Mouse (Mus musculus) neural tube, embryonic 12.5 days (tissue): ENCODE results near the gene Tmem140. TPM values are rescaled to one million over a fixed set of nuclear protein-coding genes. Genes with fewer than 3 reads are reported as not detected.

ENCODE experiments used
- ATAC-seq: fragments of 200-750 bp; cut with Nextera tagmentation; 2 replicates; pipeline ENCODE4 v1.8.0; 2017; ENCODE audit warnings: low read depth, mild to moderate bottlenecking, moderate TSS enrichment, moderate library complexity; ENCODE audit not compliant: low FRiP score
- H3K27ac ChIP-seq: fragments of 300-500 bp; sonication (generic); 2 replicates; pipeline ENCODE4 v1.5.1; 2016
- H3K27me3 ChIP-seq: fragments of 300-500 bp; sonication (generic); replicated peaks from 2 replicates; pipeline ENCODE4 v1.6.1; 2016; ENCODE audit warnings: mild to moderate bottlenecking
- H3K36me3 ChIP-seq: fragments of 300-500 bp; sonication (generic); 2 replicates; pipeline ENCODE4 v1.6.1; 2016; ENCODE audit warnings: mild to moderate bottlenecking
- H3K4me1 ChIP-seq: fragments of 300-500 bp; sonication (generic); 2 replicates; pipeline ENCODE4 v1.6.1; 2016
- H3K4me2 ChIP-seq: fragments of 300-500 bp; sonication (generic); replicated peaks from 2 replicates; pipeline ENCODE4 v1.6.1; 2016; ENCODE audit warnings: mild to moderate bottlenecking
- H3K4me3 ChIP-seq: fragments of 300-500 bp; sonication (generic); 2 replicates; pipeline ENCODE4 v1.5.1; 2016
- H3K9ac ChIP-seq: fragments of 300-500 bp; sonication (generic); 2 replicates; pipeline ENCODE4 v1.6.1; 2016; ENCODE audit warnings: mild to moderate bottlenecking
- H3K9me3 ChIP-seq: fragments of 300-500 bp; sonication (generic); 2 replicates; pipeline ENCODE4 v1.6.1; 2016; ENCODE audit warnings: mild to moderate bottlenecking
- WGBS: fragments of 180-500 bp; shearing (Covaris S2); methylation state at CpG from one replicate; pipeline ENCODE4 v1.1.7; 2016; 5-methylcytosine and 5-hydroxymethylcytosine counted together
- polyA plus RNA-seq: library from polyadenylated mRNA; unstranded; fragments of >200 nt; fragmentation: Nextera tagmentation; extraction: Ambion mirVana; gene quantifications from 2 replicates; pipeline ENCODE4 v1.2.1, GENCODE M21; 2016

Tmem140 gene
- polyA plus RNA-seq, 1 experiment from 2014 or later, result 1.3 TPM

DNA sequence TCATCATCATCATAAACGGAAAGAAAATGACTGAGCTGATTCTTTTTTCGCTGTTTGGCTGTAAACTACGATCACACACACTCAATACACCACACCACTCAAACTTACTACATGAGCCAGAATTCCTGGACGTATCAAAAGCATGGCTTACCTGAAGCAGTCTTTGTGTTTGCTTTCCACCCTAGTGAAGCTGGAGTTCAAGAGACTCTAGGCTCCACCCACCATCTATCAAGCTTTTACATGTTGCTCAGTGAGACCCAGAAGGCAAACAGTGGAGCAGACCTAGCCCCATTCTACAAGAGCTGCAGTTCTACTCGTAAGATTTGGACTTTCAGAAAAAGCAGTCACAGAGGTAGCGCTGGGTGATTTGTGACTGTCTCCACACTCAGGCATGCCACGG, 39.6 kb downstream of the Tmem140 start:
- Histone ChIP-seq H3K4me1 (no peaks in the 10 kb centered on the region), H3K27ac (no peak overlapping the region), H3K9me3 (no peaks in the 10 kb centered on the region), H3K4me2 (no peak overlapping the region), H3K27me3 (no peaks in the 10 kb centered on the region), H3K36me3 (peaks cover 64% of the 10 kb centered on the region), H3K9ac (no peak overlapping the region), H3K4me3 (no peak overlapping the region)
- WGBS, result 89% methylated on average over 7 of the region's 7 CpGs
- no peak for ATAC-seq

DNA sequence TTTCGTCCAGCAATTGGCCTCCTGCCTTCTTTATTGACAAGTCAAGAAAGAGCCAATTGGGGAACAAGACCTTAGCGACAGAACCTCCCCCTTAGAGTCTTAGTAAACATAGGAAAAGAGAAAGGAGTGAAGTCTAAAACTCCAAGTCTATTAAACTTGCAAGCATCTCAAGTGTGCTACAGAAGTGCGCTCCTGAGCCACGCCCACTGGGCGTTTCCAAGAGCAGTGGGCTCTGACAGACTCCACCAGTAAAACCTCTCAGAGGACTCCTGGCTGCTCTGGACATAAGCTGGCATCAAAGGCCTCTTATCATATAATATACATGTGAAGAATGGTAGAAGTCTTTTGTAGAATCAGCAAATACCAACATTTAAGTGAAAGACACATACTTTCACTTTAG, 40.5 kb downstream of the Tmem140 start:
- peaks cover 62% of the 10 kb centered on the region for H3K36me3 ChIP-seq

DNA sequence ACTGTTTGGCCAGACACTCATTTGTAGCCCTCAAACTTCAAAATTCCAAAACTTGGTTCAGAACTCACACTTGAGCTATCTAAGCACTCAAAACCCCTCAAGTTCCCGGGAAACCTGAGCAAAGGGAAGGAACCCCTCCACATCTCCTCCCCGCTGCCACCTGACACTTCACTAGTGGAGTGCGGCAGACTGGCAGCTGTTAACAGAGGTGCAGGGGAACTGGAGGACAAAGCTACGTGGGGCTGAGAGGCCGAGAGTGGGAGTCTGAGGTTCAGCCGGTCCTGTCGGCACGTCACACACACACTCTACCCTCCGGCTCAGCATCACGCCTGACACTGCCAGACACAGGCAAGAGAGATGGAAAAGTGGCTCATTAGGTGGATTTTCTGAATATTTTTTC, 40.9 kb downstream of the Tmem140 start:
- Histone ChIP-seq H3K27me3 (no peaks in the 10 kb centered on the region), H3K27ac (no peak overlapping the region), H3K9me3 (no peaks in the 10 kb centered on the region), H3K4me2 (no peak overlapping the region), H3K4me3 (no peak overlapping the region), H3K9ac (no peak overlapping the region), H3K36me3 (peaks cover 62% of the 10 kb centered on the region), H3K4me1 (no peaks in the 10 kb centered on the region; the same call in 1 of the 2 replicates)
- WGBS, result 92% methylated on average over 10 of the region's 10 CpGs
- ATAC-seq, result no peak

More for the DNA sequence above, 40.5 kb downstream of the Tmem140 start:
- H3K4me2 ChIP-seq, result no peak overlapping the region
- WGBS, result 84% methylated on average over 5 of the region's 5 CpGs
- ATAC-seq, result no peak
- H3K9me3 ChIP-seq, result no peaks in the 10 kb centered on the region
- no peak overlapping the region for H3K9ac ChIP-seq
- H3K27me3 ChIP-seq, result no peaks in the 10 kb centered on the region
- no peak overlapping the region for H3K4me3 ChIP-seq
- H3K4me1 ChIP-seq, result no peaks in the 10 kb centered on the region
- no peak overlapping the region for H3K27ac ChIP-seq

DNA sequence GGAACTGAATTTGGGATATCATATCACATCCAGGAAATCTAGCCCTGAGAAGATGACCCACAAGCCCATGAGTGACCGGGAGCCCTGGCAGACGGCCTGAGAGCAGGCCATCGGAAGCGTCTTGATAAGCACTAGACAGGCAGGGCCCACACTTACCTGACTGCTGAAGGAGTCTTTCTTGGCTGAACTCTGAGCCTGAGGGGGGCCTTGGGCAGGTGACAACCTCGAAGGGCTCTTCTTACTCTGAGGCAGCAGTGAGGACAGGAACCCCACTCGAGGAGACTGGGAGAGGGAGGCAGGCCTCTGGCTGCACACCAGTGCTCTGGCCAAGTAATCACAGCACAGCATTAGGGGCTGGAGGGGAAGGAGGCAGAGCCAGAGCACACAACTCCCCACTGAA, 41.4 kb downstream of the Tmem140 start:
- Histone ChIP-seq H3K4me1 (peaks cover 1% of the 10 kb centered on the region; the same call in 1 of the 2 replicates), H3K9ac (no peak overlapping the region), H3K4me3 (no peak overlapping the region), H3K27ac (no peak overlapping the region), H3K9me3 (no peaks in the 10 kb centered on the region), H3K4me2 (no peak overlapping the region), H3K27me3 (no peaks in the 10 kb centered on the region), H3K36me3 (peaks cover 57% of the 10 kb centered on the region)
- no peak for ATAC-seq
- WGBS, result 92% methylated on average over 6 of the region's 6 CpGs

DNA sequence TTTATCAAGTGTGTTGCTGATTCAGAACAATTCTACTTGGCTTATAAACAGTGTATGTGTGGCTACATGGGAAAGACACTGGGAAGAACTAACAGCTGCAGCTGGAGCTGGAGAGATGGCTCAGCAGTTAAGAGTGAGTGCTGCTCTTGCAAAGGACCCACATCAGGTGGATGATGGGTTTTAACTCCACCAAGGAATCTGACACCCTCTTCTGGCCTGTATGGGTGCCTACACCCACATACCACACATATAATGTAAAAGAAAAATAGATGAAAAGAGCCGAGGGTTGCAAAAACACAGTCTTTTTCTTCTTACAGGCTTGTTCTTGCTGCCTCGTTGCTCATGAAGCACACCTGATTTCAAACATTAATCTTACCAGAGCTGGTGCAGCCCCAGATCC, 43.2 kb downstream of the Tmem140 start:
- no peak for ATAC-seq
- H3K4me2 ChIP-seq, result no peak overlapping the region
- WGBS, result 90% methylated on average over 2 of the region's 2 CpGs
- no peaks in the 10 kb centered on the region for H3K9me3 ChIP-seq
- H3K36me3 ChIP-seq, result peaks cover 51% of the 10 kb centered on the region
- H3K27ac ChIP-seq, result no peak overlapping the region
- H3K9ac ChIP-seq, result no peak overlapping the region
- no peak overlapping the region for H3K4me3 ChIP-seq
- H3K4me1 ChIP-seq, result peaks cover 9% of the 10 kb centered on the region
- no peaks in the 10 kb centered on the region for H3K27me3 ChIP-seq

DNA sequence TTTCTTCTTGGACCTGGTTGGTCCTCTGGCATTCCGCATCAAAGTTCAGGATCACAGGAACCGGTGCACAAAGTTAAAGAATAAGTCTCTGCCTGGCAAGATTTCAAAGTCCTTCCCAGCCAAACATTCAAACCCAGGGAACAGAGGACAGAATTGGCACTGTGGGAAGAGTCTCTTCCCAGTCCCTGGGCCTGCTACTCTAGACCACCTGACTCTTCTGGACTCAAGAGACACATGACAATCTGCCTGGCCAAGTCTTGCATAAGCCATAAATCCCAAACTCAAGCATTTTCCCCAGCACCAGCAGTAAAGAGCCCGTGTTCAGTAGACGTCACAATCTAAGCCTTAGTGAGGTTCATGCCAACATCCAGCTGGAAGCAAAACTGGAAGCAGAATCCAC, 43.7 kb downstream of the Tmem140 start:
- H3K9ac ChIP-seq, result no peak overlapping the region
- no peak overlapping the region for H3K4me3 ChIP-seq
- WGBS, result 94% methylated on average over 4 of the region's 4 CpGs
- H3K27me3 ChIP-seq, result no peaks in the 10 kb centered on the region
- H3K4me2 ChIP-seq, result no peak overlapping the region
- peaks cover 48% of the 10 kb centered on the region for H3K36me3 ChIP-seq
- peaks cover 9% of the 10 kb centered on the region for H3K4me1 ChIP-seq
- H3K27ac ChIP-seq, result no peak overlapping the region
- ATAC-seq, result no peak
- H3K9me3 ChIP-seq, result no peaks in the 10 kb centered on the region

DNA sequence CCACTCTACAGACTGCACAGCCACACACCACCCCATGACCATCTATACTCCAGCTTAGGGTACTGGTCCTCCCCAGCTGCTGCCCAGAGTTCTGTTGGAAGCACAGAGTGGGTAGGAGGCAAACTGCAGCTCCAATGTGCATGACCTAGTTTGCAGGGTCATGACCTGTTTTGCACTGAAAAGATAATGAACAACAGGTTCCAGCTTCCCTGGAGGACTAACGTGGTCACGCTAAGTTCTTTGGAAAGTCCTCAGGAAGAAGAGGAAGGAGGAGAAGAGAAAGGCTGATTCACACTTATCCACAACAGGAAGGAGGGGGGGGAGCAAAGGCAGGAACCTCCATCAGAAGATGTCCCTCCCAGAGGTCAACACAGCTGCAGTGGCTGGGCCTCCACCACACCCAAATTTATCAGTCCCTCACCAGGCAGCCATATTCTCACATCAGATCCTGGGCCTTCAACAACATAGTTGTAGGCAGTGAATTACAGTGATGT, 44.2 kb downstream of the Tmem140 start:
- ATAC-seq, result no peak
- 70% methylated on average over 2 of the region's 2 CpGs for WGBS

DNA sequence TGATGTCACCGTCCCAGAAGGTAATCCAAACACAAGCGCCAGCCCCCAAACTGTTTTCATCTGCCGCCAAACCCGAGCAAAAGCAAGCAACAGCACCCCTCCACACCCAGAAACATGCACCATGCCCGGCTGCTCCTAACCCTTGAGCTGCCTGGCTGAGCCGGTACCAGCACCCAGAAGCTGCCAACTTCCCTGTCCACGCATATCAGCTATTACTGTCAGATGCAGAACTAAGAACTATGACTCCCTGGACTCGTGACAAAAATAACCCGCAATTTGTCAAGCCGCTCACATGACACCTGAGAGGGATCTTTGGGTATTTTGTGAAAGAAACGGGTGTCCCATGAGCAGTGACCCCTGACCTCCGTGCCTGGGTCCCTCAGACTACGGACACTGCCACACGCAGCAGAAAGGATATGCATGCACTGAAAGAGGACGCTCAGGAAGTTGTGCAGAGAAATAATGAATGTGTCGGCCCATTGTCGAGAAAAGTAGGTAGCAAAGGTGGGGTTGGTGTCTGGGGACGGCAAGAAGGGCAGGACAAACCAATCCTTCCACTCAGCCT, 44.8 kb downstream of the Tmem140 start:
- Histone ChIP-seq H3K4me1 (peaks cover 9% of the 10 kb centered on the region), H3K36me3 (peaks cover 46% of the 10 kb centered on the region), H3K27me3 (no peaks in the 10 kb centered on the region), H3K9me3 (no peaks in the 10 kb centered on the region), H3K4me3 (no peak overlapping the region), H3K9ac (no peak overlapping the region), H3K4me2 (no peak overlapping the region), H3K27ac (no peak overlapping the region)
- ATAC-seq, result no peak
- WGBS, result 89% methylated on average over 18 of the region's 18 CpGs

More for the DNA sequence above, 44.2 kb downstream of the Tmem140 start:
- Histone ChIP-seq H3K9ac (no peak overlapping the region), H3K27me3 (no peaks in the 10 kb centered on the region), H3K4me3 (no peak overlapping the region), H3K4me1 (peaks cover 9% of the 10 kb centered on the region), H3K27ac (no peak overlapping the region), H3K36me3 (peaks cover 48% of the 10 kb centered on the region), H3K4me2 (no peak overlapping the region), H3K9me3 (no peaks in the 10 kb centered on the region)

DNA sequence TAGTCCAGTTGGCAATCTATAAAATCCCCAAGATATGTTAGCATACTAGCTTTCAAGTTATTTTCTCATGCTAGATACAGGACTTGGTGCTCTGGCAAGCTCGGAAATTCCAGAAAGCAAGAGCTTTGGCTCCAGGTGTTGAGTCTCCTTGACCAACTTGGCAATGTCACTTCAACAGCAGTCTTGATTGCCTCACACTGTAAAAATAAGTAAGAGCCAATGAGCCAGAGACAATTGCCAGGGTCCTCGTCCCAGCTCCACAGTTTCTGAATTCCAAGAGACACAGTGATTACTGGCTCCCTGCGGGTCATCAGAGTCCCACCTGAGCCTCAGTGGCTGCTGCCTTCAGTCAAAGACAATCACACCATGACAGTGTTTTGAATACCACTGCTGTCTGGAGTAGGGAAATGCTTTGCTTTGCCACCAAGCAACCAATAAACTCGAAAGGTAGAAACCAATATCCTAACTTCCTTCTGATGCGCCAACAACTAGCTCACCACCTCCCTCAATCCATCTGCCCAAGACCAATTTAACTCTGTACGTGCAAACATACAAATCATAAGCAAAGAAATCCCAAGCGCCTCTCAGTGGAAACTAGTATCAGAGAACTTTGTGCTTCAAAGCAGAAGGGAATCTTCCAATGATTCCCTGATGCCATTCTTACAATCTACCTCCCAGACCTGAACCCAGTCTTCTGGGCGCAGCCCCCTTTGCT, 46.8 kb downstream of the Tmem140 start:
- Histone ChIP-seq H3K4me2 (peak overlapping the region; percentile 77), H3K4me1 (peaks cover 9% of the 10 kb centered on the region), H3K36me3 (peaks cover 30% of the 10 kb centered on the region), H3K9ac (peak overlapping the region; percentile 69), H3K9me3 (no peaks in the 10 kb centered on the region), H3K27me3 (no peaks in the 10 kb centered on the region), H3K4me3 (peak overlapping the region; percentile 76), H3K27ac (no peak overlapping the region)
- WGBS, result 50% methylated on average over 8 of the region's 8 CpGs
- no peak for ATAC-seq

DNA sequence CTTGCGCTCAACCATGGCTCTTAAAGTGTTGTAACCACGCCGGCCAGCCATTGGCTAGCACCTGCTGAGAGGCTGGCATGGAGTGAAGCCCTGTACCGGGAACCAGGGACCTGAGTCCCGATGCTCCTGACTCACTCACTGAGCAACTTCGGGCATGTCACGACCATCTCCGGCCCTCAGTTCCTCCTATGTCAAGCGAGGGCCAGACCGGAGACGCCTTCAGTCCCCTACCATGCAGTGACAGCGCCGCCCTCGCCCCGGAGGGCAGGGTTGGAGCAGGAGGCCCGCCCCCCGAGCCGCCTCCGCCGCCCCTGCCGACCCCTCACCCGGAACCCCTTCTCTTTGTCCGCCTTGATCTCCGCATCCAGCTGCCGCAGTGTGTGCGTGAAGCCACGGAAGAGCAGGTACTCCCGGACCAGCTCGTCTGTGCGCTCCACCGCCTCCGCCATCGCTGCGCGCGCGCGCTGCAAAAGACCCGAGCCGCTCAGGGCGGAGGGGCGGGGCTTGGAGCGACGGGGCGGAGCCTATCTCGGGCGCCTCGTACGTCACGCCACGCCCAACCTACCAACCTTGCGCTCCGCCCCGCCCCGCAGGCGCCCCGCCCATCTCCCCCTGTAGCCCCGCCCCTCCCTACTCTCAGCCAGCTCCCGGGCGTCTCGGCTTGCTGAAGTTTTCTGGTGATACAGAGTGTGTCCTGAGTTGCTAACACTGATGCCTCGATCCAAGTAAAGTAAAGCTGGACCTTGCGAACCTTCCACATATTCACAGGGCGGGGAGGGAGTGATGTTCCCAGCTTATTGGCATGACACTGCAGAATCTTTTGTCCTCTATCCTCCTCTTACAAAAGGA, 47.6 kb downstream of the Tmem140 start, which contains the start of gene Wdr91:
TSS of gene Wdr91 (minus strand) at position 506 of the 849 bp plus-strand sequence.
- Histone ChIP-seq H3K4me3 (peak within 1 kb of the TSS; percentile 76), H3K27ac (no peak within 1 kb of the TSS), H3K4me1 (peaks cover 9% of the 10 kb centered on the region), H3K27me3 (no peaks in the 10 kb centered on the region), H3K9me3 (no peaks in the 10 kb centered on the region), H3K36me3 (peaks cover 22% of the 10 kb centered on the region), H3K4me2 (peak within 1 kb of the TSS; percentile 77), H3K9ac (peak within 1 kb of the TSS; percentile 69)
- ATAC-seq, result peak; percentile 93
- under 1% methylated on average over 64 of the region's 64 CpGs for WGBS

DNA sequence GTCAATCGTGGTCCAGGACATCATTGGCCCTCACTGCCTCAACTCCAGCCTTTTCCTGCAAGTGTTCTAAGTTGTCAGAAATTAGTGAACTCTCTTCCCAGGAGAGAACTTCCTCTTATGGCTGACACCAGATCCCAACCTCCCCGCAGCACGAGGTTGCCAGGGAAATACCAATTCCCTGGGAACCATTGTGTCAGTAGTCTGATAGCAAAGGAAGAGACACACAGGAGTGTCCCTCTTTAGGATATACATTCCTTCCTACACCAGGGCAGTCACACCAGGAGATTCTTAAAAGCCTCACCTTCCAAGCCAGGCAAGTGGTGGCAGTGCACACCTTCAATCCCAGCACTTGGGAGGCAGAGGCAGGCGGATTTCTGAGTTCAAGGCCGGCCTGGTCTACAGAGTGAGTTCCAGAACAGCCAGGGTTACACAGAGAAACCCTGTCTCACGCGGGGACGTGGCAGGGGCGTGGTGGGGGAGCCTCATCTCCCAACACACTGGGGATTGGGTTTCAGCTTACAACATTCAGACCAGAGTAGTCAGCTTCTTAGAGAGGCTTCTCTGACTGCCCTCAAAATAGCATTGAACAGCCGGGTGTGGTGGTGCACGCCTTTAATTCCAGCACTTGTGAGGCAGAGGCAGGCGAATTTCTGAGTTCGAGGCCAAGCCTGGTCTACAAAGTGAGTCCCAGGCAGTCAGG, 50.5 kb downstream of the Tmem140 start:
- H3K27ac ChIP-seq, result no peak overlapping the region
- no peak overlapping the region for H3K9ac ChIP-seq
- H3K36me3 ChIP-seq, result no peaks in the 10 kb centered on the region
- H3K4me3 ChIP-seq, result no peak overlapping the region
- 82% methylated on average over 13 of the region's 13 CpGs for WGBS
- no peaks in the 10 kb centered on the region for H3K9me3 ChIP-seq
- peaks cover 9% of the 10 kb centered on the region for H3K4me1 ChIP-seq
- no peak overlapping the region for H3K4me2 ChIP-seq
- no peaks in the 10 kb centered on the region for H3K27me3 ChIP-seq
- no peak for ATAC-seq

DNA sequence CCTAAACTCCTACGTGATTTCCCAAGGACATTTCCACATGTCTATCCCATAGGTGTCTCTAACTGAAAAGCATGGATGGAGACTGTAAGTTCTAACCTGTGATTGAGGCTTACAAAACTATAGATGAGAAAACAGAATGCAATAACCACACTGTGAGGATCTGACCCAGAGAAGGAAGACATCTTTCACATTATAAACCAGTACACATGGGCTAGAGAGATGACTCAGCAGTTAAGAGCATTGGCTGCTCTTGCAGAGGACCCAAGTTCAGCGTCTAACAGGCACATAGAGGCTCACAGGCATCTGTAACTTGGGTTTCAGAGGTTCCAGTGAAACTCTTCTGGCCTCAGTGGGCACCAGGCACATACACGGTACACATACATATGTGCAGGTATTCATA, 51.5 kb downstream of the Tmem140 start:
- H3K4me3 ChIP-seq, result no peak overlapping the region
- 85% methylated on average over 3 of the region's 3 CpGs for WGBS
- ATAC-seq, result no peak
- no peak overlapping the region for H3K4me2 ChIP-seq
- no peaks in the 10 kb centered on the region for H3K9me3 ChIP-seq
- H3K4me1 ChIP-seq, result peaks cover 7% of the 10 kb centered on the region
- no peak overlapping the region for H3K27ac ChIP-seq
- no peaks in the 10 kb centered on the region for H3K36me3 ChIP-seq
- H3K27me3 ChIP-seq, result no peaks in the 10 kb centered on the region
- no peak overlapping the region for H3K9ac ChIP-seq
